Mouse (Mus musculus) midbrain, embryonic 15.5 days (tissue): ENCODE data around the gene Adgrl3. TPM values are rescaled to one million over a fixed set of nuclear protein-coding genes. Genes with fewer than 3 reads are reported as not detected.

Experiments
- ATAC-seq: fragments of 200-750 bp; cut with Nextera tagmentation; replicated peaks from 2 replicates; pipeline ENCODE4 v1.8.0; 2017; ENCODE audit warnings: moderate TSS enrichment
- H3K27ac ChIP-seq: fragments of 300-500 bp; sonication (generic); 2 replicates; pipeline ENCODE4 v1.5.1; 2015; ENCODE audit warnings: mild to moderate bottlenecking, inconsistent platforms
- H3K27me3 ChIP-seq: fragments of 300-500 bp; sonication (generic); replicated peaks from 2 replicates; pipeline ENCODE4 v1.6.1; 2015; ENCODE audit warnings: inconsistent platforms
- H3K36me3 ChIP-seq: fragments of 300-500 bp; sonication (generic); replicated peaks from 2 replicates; pipeline ENCODE4 v1.6.1; 2015; ENCODE audit warnings: inconsistent platforms
- H3K4me1 ChIP-seq: fragments of 300-500 bp; sonication (generic); 2 replicates; pipeline ENCODE4 v1.6.1; 2015; ENCODE audit warnings: inconsistent platforms
- H3K4me2 ChIP-seq: fragments of 300-500 bp; sonication (generic); 2 replicates; pipeline ENCODE4 v1.6.1; 2015; ENCODE audit warnings: inconsistent platforms, mild to moderate bottlenecking, moderate library complexity
- H3K4me3 ChIP-seq: fragments of 300-500 bp; sonication (generic); 2 replicates; pipeline ENCODE4 v1.5.1; 2015; ENCODE audit warnings: mild to moderate bottlenecking, inconsistent platforms
- H3K9ac ChIP-seq: fragments of 300-500 bp; sonication (generic); 2 replicates; pipeline ENCODE4 v1.6.1; 2015; ENCODE audit warnings: mild to moderate bottlenecking, inconsistent platforms
- H3K9me3 ChIP-seq: fragments of 300-500 bp; sonication (generic); 2 replicates; pipeline ENCODE4 v1.6.1; 2016; ENCODE audit warnings: inconsistent platforms
- WGBS: fragments of 180-500 bp; shearing (Covaris S2); methylation state at CpG from one replicate; pipeline ENCODE4 v1.1.7; 2015; ENCODE audit warnings: mixed read lengths; 5-methylcytosine and 5-hydroxymethylcytosine counted together
- polyA plus RNA-seq: library from polyadenylated mRNA; unstranded; fragments of >200 nt; fragmentation: Nextera tagmentation; extraction: Ambion mirVana; gene quantifications from 2 replicates; pipeline ENCODE4 v1.2.1, GENCODE M21; 2015

Adgrl3 gene
- polyA plus RNA-seq, 1 experiment from 2014 or later: 75.6 TPM

DNA sequence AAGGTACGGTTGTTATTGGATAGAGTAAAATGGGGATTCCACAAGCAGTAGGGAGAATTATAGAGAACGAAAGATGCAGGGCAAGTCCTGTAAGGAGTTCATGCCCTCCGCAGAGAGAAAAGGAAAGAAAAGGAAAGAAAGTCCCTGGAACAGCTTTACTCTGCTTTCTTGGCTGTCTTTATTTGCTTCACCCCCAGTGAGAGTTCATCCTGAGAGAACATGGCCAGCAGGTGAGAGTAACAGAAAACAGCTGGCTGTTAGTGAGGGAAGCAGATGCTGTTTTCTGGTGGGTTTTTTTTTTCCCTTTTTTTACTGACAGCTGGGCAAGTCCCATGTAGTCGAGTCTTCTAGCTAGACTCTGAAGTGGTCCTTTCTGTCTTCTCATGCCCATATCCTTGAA is 327.6 kb downstream of the Adgrl3 start:
- Histone ChIP-seq H3K9ac (no peak overlapping the region), H3K27ac (no peak overlapping the region), H3K36me3 (no peaks in the 10 kb centered on the region), H3K4me1 (peaks cover 9% of the 10 kb centered on the region; the same call in 1 of the 2 replicates), H3K9me3 (no peaks in the 10 kb centered on the region), H3K4me2 (no peak overlapping the region), H3K27me3 (no peaks in the 10 kb centered on the region), H3K4me3 (no peak overlapping the region)
- no peak for ATAC-seq
- 49% methylated on average over 4 of the region's 4 CpGs for WGBS

- H3K36me3 ChIP-seq: no peaks in the 10 kb centered on the region
- 0 out of 2 replicates have a peak, but pooled peaks cover 7% of the 10 kb centered on the region for H3K4me1 ChIP-seq
- ATAC-seq: peak; percentile 73
- H3K27me3 ChIP-seq: no peaks in the 10 kb centered on the region
- no peak overlapping the region for H3K4me3 ChIP-seq
- H3K4me2 ChIP-seq: no peak overlapping the region
- WGBS: 16% methylated on average over 2 of the region's 2 CpGs
- no peak overlapping the region for H3K27ac ChIP-seq
- H3K9me3 ChIP-seq: no peaks in the 10 kb centered on the region
- no peak overlapping the region for H3K9ac ChIP-seq
Measured at GRCm38 (mm10) chr5:81359560-81359959, 339.6 kb downstream of the Adgrl3 start.

DNA sequence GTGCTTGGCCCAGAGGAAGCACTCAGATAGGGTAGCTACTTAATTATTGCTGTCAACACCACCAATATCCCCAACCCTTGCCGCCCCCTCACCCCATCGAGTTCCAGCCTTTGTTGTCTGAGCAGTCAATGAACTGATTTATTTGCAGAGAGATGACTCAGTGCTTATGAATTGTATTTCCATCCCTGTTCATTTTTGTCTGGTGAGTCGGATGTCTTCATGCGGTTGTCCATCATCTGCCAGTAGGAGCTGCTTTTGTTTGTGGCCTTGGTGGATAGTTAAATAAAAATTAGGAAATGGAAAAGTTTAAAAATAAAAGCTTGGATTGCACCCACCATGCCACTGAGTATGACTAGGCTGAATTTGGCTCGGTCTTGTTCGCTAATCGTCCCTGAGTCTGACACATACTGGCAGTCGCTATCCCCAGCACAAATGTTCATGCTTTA is 344.3 kb downstream of the Adgrl3 start:
- H3K27ac ChIP-seq: no peak overlapping the region
- no peak overlapping the region for H3K4me2 ChIP-seq
- no peaks in the 10 kb centered on the region for H3K36me3 ChIP-seq
- WGBS: 71% methylated on average over 8 of the region's 8 CpGs
- H3K9ac ChIP-seq: no peak overlapping the region
- no peaks in the 10 kb centered on the region for H3K9me3 ChIP-seq
- H3K4me3 ChIP-seq: no peak overlapping the region
- ATAC-seq: no peak
- 0 out of 2 replicates have a peak, but pooled peaks cover 7% of the 10 kb centered on the region for H3K4me1 ChIP-seq
- H3K27me3 ChIP-seq: no peaks in the 10 kb centered on the region

GRCm38 (mm10) chr5:81365250-81365649 is 345.3 kb downstream of the Adgrl3 start:
- no peak for ATAC-seq
- 63% methylated on average over 2 of the region's 2 CpGs for WGBS
- H3K4me1 ChIP-seq: 0 out of 2 replicates have a peak, but pooled peaks cover 3% of the 10 kb centered on the region

GRCm38 (mm10) chr5:81370126-81370850 is 350.4 kb downstream of the Adgrl3 start:
- no peak overlapping the region for H3K27ac ChIP-seq
- no peaks in the 10 kb centered on the region for H3K9me3 ChIP-seq
- no peak overlapping the region for H3K4me2 ChIP-seq
- no peak overlapping the region for H3K9ac ChIP-seq
- no peak overlapping the region for H3K4me3 ChIP-seq
- no peaks in the 10 kb centered on the region for H3K36me3 ChIP-seq
- 87% methylated on average over 10 of the region's 10 CpGs for WGBS
- no peaks in the 10 kb centered on the region for H3K4me1 ChIP-seq
- no peaks in the 10 kb centered on the region for H3K27me3 ChIP-seq
- ATAC-seq: no peak

More at GRCm38 (mm10) chr5:81365250-81365649, 345.3 kb downstream of the Adgrl3 start:
- Histone ChIP-seq H3K36me3 (no peaks in the 10 kb centered on the region), H3K4me3 (no peak overlapping the region), H3K27me3 (no peaks in the 10 kb centered on the region), H3K9ac (no peak overlapping the region), H3K9me3 (no peaks in the 10 kb centered on the region), H3K27ac (no peak overlapping the region), H3K4me2 (no peak overlapping the region)

DNA sequence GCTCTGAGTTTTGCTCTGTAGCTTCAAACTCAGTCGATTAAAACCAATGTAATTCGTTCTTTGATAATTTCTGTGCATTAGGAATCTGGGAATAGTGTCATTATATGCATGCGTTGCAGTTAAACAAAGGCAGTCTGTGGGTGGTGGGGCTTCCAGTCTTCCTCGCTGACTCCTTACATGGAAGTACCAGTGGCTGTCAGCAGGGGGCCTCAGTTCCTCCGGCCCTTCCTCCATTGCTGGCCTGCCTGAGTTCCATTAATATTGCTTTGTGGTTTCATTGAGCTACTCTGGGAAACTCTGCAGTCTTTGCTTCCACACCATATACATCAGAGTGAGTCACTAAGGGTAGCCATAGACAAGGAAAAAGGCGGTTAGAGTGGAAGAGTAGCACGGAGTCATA is 356.1 kb downstream of the Adgrl3 start:
- Histone ChIP-seq H3K9me3 (no peaks in the 10 kb centered on the region), H3K4me2 (no peak overlapping the region), H3K9ac (no peak overlapping the region), H3K27me3 (no peaks in the 10 kb centered on the region), H3K27ac (no peak overlapping the region), H3K4me1 (no peaks in the 10 kb centered on the region), H3K36me3 (no peaks in the 10 kb centered on the region), H3K4me3 (no peak overlapping the region)
- 83% methylated on average over 7 of the region's 7 CpGs for WGBS
- ATAC-seq: no peak

DNA sequence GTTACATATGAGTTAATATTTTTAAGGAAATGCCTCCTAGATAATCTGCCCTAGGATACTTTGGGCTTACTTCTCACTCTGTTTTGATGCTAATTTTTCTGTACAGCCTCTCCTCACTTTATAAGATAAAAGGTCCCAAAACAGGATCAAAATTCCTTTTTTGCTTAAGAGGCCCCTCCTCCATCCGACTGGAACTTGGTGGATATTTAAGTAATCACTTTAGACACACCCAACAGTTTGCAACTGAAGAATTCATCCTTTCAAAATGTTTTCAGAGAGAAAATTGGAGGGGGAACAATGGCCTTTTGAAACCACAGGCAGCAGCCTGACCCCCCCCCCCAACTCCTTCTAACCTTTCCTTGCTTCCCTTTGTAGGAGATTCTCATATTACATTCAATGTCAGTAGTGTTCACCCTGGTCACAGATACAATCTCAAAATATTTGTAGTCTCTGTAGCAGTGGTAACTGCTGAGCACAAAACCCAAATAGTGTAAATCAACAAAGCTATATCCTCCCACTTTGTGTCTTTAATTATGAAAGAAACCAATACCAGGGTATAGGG is 385.7 kb downstream of the Adgrl3 start:
- no peak overlapping the region for H3K9ac ChIP-seq
- H3K4me1 ChIP-seq: no peaks in the 10 kb centered on the region
- no peak for ATAC-seq

GRCm38 (mm10) chr5:81417326-81417725 is 397.4 kb downstream of the Adgrl3 start:
- no peak overlapping the region for H3K27ac ChIP-seq
- ATAC-seq: no peak
- H3K9ac ChIP-seq: no peak overlapping the region
- no peak overlapping the region for H3K4me3 ChIP-seq
- H3K4me1 ChIP-seq: no peaks in the 10 kb centered on the region
- no peaks in the 10 kb centered on the region for H3K27me3 ChIP-seq
- no peak overlapping the region for H3K4me2 ChIP-seq
- WGBS: 47% methylated on average over 3 of the region's 3 CpGs
- no peaks in the 10 kb centered on the region for H3K36me3 ChIP-seq
- no peaks in the 10 kb centered on the region for H3K9me3 ChIP-seq

More for the DNA sequence above, 385.7 kb downstream of the Adgrl3 start:
- Histone ChIP-seq H3K4me3 (no peak overlapping the region), H3K27me3 (no peaks in the 10 kb centered on the region), H3K36me3 (no peaks in the 10 kb centered on the region), H3K4me2 (no peak overlapping the region), H3K9me3 (no peaks in the 10 kb centered on the region), H3K27ac (no peak overlapping the region)
- 11% methylated on average over 1 of the region's 1 CpGs for WGBS

GRCm38 (mm10) chr5:81427393-81427792 is 407.5 kb downstream of the Adgrl3 start:
- Histone ChIP-seq H3K4me3 (no peak overlapping the region), H3K9me3 (no peaks in the 10 kb centered on the region), H3K4me2 (no peak overlapping the region), H3K4me1 (no peaks in the 10 kb centered on the region), H3K36me3 (no peaks in the 10 kb centered on the region), H3K27me3 (no peaks in the 10 kb centered on the region), H3K27ac (no peak overlapping the region), H3K9ac (no peak overlapping the region)
- WGBS: 86% methylated on average over 5 of the region's 5 CpGs
- no peak for ATAC-seq

GRCm38 (mm10) chr5:81436375-81436774 is 416.4 kb downstream of the Adgrl3 start:
- Histone ChIP-seq H3K4me2 (no peak overlapping the region), H3K4me3 (no peak overlapping the region), H3K9me3 (no peaks in the 10 kb centered on the region), H3K9ac (no peak overlapping the region), H3K27me3 (no peaks in the 10 kb centered on the region), H3K4me1 (no peaks in the 10 kb centered on the region), H3K36me3 (no peaks in the 10 kb centered on the region), H3K27ac (no peak overlapping the region)
- 84% methylated on average over 3 of the region's 3 CpGs for WGBS
- no peak for ATAC-seq

DNA sequence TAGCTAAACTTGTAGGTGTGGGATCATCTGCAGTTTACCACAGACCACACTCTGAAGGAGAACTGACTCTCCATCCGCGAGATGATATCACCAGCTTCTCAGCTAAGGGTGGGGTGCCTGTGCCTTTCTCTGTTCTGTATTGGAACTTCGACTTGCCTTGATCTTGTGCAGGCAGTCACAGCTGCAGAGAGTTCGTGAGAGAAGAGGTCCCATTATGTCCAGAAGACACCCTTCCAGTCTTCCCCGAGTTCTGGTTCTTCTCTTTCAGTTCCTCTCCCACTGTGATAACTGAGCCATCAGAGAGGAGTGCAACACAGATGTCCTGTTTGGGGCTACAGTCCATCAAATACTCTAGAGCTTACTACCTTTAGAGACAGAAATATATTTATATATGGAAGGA is 422.2 kb downstream of the Adgrl3 start:
- no peaks in the 10 kb centered on the region for H3K9me3 ChIP-seq
- no peak for ATAC-seq
- no peak overlapping the region for H3K27ac ChIP-seq

GRCm38 (mm10) chr5:81465971-81466370 is 446.0 kb downstream of the Adgrl3 start:
- Histone ChIP-seq H3K4me3 (no peak overlapping the region), H3K4me1 (no peaks in the 10 kb centered on the region), H3K36me3 (no peaks in the 10 kb centered on the region), H3K4me2 (no peak overlapping the region), H3K9me3 (no peaks in the 10 kb centered on the region), H3K9ac (no peak overlapping the region), H3K27ac (no peak overlapping the region), H3K27me3 (no peaks in the 10 kb centered on the region)
- no peak for ATAC-seq
- 58% methylated on average over 4 of the region's 4 CpGs for WGBS

More for the DNA sequence above, 422.2 kb downstream of the Adgrl3 start:
- no peaks in the 10 kb centered on the region for H3K4me1 ChIP-seq
- WGBS: 49% methylated on average over 5 of the region's 5 CpGs
- H3K9ac ChIP-seq: no peak overlapping the region
- H3K4me3 ChIP-seq: no peak overlapping the region
- no peak overlapping the region for H3K4me2 ChIP-seq
- no peaks in the 10 kb centered on the region for H3K27me3 ChIP-seq
- H3K36me3 ChIP-seq: no peaks in the 10 kb centered on the region

GRCm38 (mm10) chr5:81474681-81475080 is 454.7 kb downstream of the Adgrl3 start:
- no peaks in the 10 kb centered on the region for H3K9me3 ChIP-seq
- H3K36me3 ChIP-seq: no peaks in the 10 kb centered on the region
- H3K27me3 ChIP-seq: no peaks in the 10 kb centered on the region
- no peak overlapping the region for H3K27ac ChIP-seq
- H3K4me3 ChIP-seq: no peak overlapping the region
- 84% methylated on average over 2 of the region's 2 CpGs for WGBS
- no peak for ATAC-seq
- H3K9ac ChIP-seq: no peak overlapping the region
- no peak overlapping the region for H3K4me2 ChIP-seq
- H3K4me1 ChIP-seq: no peaks in the 10 kb centered on the region
